Mouse (Mus musculus) bone marrow macrophage, adult 2 months (primary cell): ENCODE measurements at regions not wholly inside any gene's neighbourhood (a gene's known extent, or its start where the extent isn't known, plus 50 kb on each side); places are given as distances from the start of the nearest gene placed in this dataset.

ENCODE experiments used
- CTCF ChIP-seq: IDR thresholded peaks from 2 replicates; pipeline ENCODE4 v1.5.1; 2012; ENCODE audit warnings: low read depth, mild to moderate bottlenecking, low read length, moderate library complexity
- POLR2A ChIP-seq: IDR thresholded peaks from 2 replicates; pipeline ENCODE4 v1.6.1; 2012; ENCODE audit warnings: mild to moderate bottlenecking, low read depth, low read length, borderline replicate concordance

GRCm38 (mm10) chr17:14606356-14606989 is 87.6 kb downstream of the Thbs2 start:
- no peak for TF ChIP-seq POLR2A
- TF ChIP-seq CTCF = no peak
